Mouse (Mus musculus) frontal cortex, postnatal 14 days (tissue): ENCODE data around the gene Efcab6.
"Not testable (repeated sequence)": the region's sequence is repeated elsewhere in the genome, so short reads cannot be mapped to it uniquely, and the experiment has no call there.

Experiments
- DNase-seq, 2 experiments: peaks; one replicate each; pipeline ENCODE4 v3.0.0; 2022; ENCODE audit warnings: low spot score in 2 of 2

Efcab6 gene

GRCm38 (mm10) chr15:84065140-84065539 is at the start of gene Efcab6:
Gene Efcab6, minus strand, starts transcription at chr15:84065379.
- DNase-seq, result peak in 1 of 2 experiments; percentile 57

- no peak for DNase-seq
These were observed 48.7 kb upstream of the Efcab6 start for GRCm38 (mm10) chr15:84113873-84114272.

- DNase-seq, result no peak
These were observed 43.7 kb upstream of the Efcab6 start for GRCm38 (mm10) chr15:84108899-84109298.

- no peak for DNase-seq
These were observed 40.8 kb upstream of the Efcab6 start for GRCm38 (mm10) chr15:84105924-84106500.

GRCm38 (mm10) chr15:84105105-84105923 is 40.1 kb upstream of the Efcab6 start, which contains the start of gene Sult4a1:
Gene Sult4a1, minus strand, starts transcription at chr15:84105754.
- DNase-seq, result peak; percentile 41 to 54

- no peak for DNase-seq
These were observed 39.4 kb upstream of the Efcab6 start for GRCm38 (mm10) chr15:84104626-84105025.

- not testable (repeated sequence) for DNase-seq
These were observed 32.4 kb upstream of the Efcab6 start for GRCm38 (mm10) chr15:84097536-84097935.

- DNase-seq, result no peak
These were observed 30.9 kb upstream of the Efcab6 start for GRCm38 (mm10) chr15:84096051-84096450.

GRCm38 (mm10) chr15:84094921-84095320 is 29.7 kb upstream of the Efcab6 start:
- no peak for DNase-seq

- no peak for DNase-seq
These were observed 21.6 kb upstream of the Efcab6 start for GRCm38 (mm10) chr15:84086775-84087174.

- DNase-seq, result no peak
These were observed 21.2 kb upstream of the Efcab6 start for GRCm38 (mm10) chr15:84086364-84086763.

GRCm38 (mm10) chr15:84080069-84080468 is 14.9 kb upstream of the Efcab6 start:
- no peak for DNase-seq

GRCm38 (mm10) chr15:84079519-84079918 is 14.3 kb upstream of the Efcab6 start:
- DNase-seq, result no peak

- no peak for DNase-seq
These were observed 13.5 kb upstream of the Efcab6 start for GRCm38 (mm10) chr15:84078667-84079066.

- no peak for DNase-seq
These were observed 12.0 kb upstream of the Efcab6 start for GRCm38 (mm10) chr15:84077151-84077550.

GRCm38 (mm10) chr15:84074705-84075185 is 9.6 kb upstream of the Efcab6 start:
- DNase-seq, result no peak

GRCm38 (mm10) chr15:84073911-84074704 is 8.9 kb upstream of the Efcab6 start:
- peak in 1 of 2 experiments; percentile 75 for DNase-seq

GRCm38 (mm10) chr15:84073058-84073457 is 7.9 kb upstream of the Efcab6 start:
- no peak for DNase-seq

- DNase-seq, result peak; percentile 82 to 86
These were observed 7.0 kb upstream of the Efcab6 start for GRCm38 (mm10) chr15:84072226-84072625.

- DNase-seq, result no peak
These were observed 5.0 kb upstream of the Efcab6 start for GRCm38 (mm10) chr15:84070116-84070676.

GRCm38 (mm10) chr15:84069455-84070050 is 4.4 kb upstream of the Efcab6 start:
- no peak for DNase-seq
